Mouse (Mus musculus) heart, postnatal 0 days (tissue): ENCODE data around the gene Wwp2. TPM values are rescaled to one million over a fixed set of nuclear protein-coding genes. Genes with fewer than 3 reads are reported as not detected.

Source experiments
- ATAC-seq: fragments of 200-750 bp; cut with Nextera tagmentation; 2 replicates; pipeline ENCODE4 v1.8.0; 2017; ENCODE audit warnings: low read depth, moderate number of reproducible peaks, moderate library complexity; ENCODE audit not compliant: insufficient read depth
- DNase-seq: peaks from one replicate; pipeline ENCODE4 v3.0.0-alpha.2; 2016; ENCODE audit warnings: low spot score
- H3K27ac ChIP-seq: fragments of 300-500 bp; sonication (generic); 2 replicates; pipeline ENCODE4 v1.5.1; 2014; ENCODE audit warnings: low read depth, mild to moderate bottlenecking
- H3K27me3 ChIP-seq: fragments of 300-500 bp; sonication (generic); 2 replicates; pipeline ENCODE4 v1.6.1; 2014; ENCODE audit warnings: low read length, mixed read lengths; ENCODE audit not compliant: control insufficient read depth, insufficient read depth
- H3K36me3 ChIP-seq: fragments of 300-500 bp; sonication (generic); replicated peaks from 2 replicates; pipeline ENCODE4 v1.6.1; 2014; ENCODE audit warnings: low read length, mixed read lengths; ENCODE audit not compliant: control insufficient read depth, insufficient read depth
- H3K4me1 ChIP-seq: fragments of 300-500 bp; sonication (generic); 2 replicates; pipeline ENCODE4 v1.6.1; 2014; ENCODE audit warnings: antibody characterized with exemption; ENCODE audit not compliant: control insufficient read depth, insufficient read depth
- H3K4me2 ChIP-seq: fragments of 300-500 bp; sonication (generic); 2 replicates; pipeline ENCODE4 v1.6.1; 2014; ENCODE audit warnings: low read depth, mild to moderate bottlenecking, low read length, moderate library complexity
- H3K4me3 ChIP-seq: fragments of 300-500 bp; sonication (generic); 2 replicates; pipeline ENCODE4 v1.5.1; 2014; ENCODE audit warnings: low read depth, low read length
- H3K9ac ChIP-seq: fragments of 300-500 bp; sonication (generic); replicated peaks from 2 replicates; pipeline ENCODE4 v1.6.1; 2014; ENCODE audit warnings: low read depth, low read length, mixed read lengths
- H3K9me3 ChIP-seq: fragments of 300-500 bp; sonication (generic); replicated peaks from 2 replicates; pipeline ENCODE4 v1.6.1; 2016; ENCODE audit warnings: low read length; ENCODE audit not compliant: control insufficient read depth
- CTCF ChIP-seq: IDR thresholded peaks from 2 replicates; pipeline ENCODE4 v1.5.1; 2016; ENCODE audit warnings: antibody characterized with exemption, control low read depth, low read depth
- EP300 ChIP-seq: IDR thresholded peaks from 2 replicates; pipeline ENCODE4 v1.6.1; 2016; ENCODE audit warnings: antibody characterized with exemption, low read depth
- WGBS: fragments of 180-500 bp; shearing (Covaris S2); extraction: QIAGEN DNeasy Blood & Tissue Kit; methylation state at CpG from one replicate; pipeline ENCODE4 v1.1.7; 2014; 5-methylcytosine and 5-hydroxymethylcytosine counted together
- polyA plus RNA-seq: library from polyadenylated mRNA; unstranded; fragments of >200 nt; fragmentation: Nextera tagmentation; extraction: Ambion mirVana; gene quantifications from 2 replicates; pipeline ENCODE4 v1.2.1, GENCODE M21; 2015
- total RNA-seq: library from RNA; depleted of rRNA; stranded (reverse); fragments of >200 nt; gene quantifications from 2 replicates; pipeline ENCODE4 v1.2.3, GENCODE M21; 2014; ENCODE audit warnings: low replicate concordance

Wwp2 gene
- total and polyA plus RNA-seq, 2 experiments from 2014 or later = 20.4 to 40.5 TPM

DNA sequence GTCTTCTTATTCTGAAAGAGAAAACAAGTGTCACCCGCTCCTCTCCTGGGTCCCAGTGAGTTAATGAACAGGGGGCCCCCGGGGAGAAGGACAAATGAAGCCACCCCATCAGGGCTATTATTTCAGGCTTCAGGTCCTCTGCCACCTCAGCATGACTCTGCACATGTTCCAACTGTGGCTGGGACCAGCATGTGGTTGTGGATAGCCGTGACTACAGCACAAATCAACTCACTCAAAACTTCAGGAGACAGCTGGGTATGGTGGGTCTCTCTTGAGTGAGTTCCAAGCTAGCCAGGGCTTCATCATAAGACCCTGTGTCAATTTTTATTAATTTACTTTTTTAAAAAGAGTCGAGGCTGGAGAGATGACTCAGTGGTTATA, 45.0 kb upstream of the Wwp2 start:
- 53% methylated on average over 4 of the region's 4 CpGs for WGBS
- no peak for TF ChIP-seq CTCF
- TF ChIP-seq EP300 = no peak
- ATAC-seq = no peak

DNA sequence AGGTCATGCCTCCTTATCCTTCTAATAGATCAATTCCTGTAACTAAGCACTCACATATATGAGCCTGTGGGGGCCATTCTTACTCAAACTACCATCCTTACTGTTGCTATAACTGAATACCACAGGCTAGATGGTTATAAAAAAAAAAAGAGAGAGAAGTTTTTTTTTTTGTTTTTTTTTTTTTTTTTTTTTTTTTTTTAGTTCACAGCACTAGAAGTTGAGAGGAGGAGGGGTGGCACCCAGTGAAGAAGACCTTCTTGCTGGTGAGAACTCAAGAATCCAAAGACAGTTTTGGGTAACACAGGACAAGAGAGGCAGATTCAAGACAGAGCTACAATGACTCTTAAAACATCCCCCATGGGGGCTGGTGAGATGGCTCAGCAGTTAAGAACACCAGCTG, 40.8 kb upstream of the Wwp2 start:
- no peak for ATAC-seq
- Histone ChIP-seq H3K9me3 (no peaks in the 10 kb centered on the region), H3K36me3 (no peaks in the 10 kb centered on the region), H3K4me3 (no peak overlapping the region), H3K27ac (no peak overlapping the region), H3K4me2 (no peak overlapping the region), H3K9ac (no peak overlapping the region), H3K27me3 (no peaks in the 10 kb centered on the region), H3K4me1 (no peaks in the 10 kb centered on the region)
- DNase-seq = no peak
- no peak for TF ChIP-seq EP300
- no peak for TF ChIP-seq CTCF

More for the DNA sequence above, 45.0 kb upstream of the Wwp2 start:
- Histone ChIP-seq H3K4me3 (no peak overlapping the region), H3K4me1 (peaks cover 22% of the 10 kb centered on the region), H3K36me3 (no peaks in the 10 kb centered on the region), H3K27ac (no peak overlapping the region), H3K27me3 (no peaks in the 10 kb centered on the region), H3K9ac (no peak overlapping the region), H3K9me3 (no peaks in the 10 kb centered on the region), H3K4me2 (no peak overlapping the region)
- no peak for DNase-seq

DNA sequence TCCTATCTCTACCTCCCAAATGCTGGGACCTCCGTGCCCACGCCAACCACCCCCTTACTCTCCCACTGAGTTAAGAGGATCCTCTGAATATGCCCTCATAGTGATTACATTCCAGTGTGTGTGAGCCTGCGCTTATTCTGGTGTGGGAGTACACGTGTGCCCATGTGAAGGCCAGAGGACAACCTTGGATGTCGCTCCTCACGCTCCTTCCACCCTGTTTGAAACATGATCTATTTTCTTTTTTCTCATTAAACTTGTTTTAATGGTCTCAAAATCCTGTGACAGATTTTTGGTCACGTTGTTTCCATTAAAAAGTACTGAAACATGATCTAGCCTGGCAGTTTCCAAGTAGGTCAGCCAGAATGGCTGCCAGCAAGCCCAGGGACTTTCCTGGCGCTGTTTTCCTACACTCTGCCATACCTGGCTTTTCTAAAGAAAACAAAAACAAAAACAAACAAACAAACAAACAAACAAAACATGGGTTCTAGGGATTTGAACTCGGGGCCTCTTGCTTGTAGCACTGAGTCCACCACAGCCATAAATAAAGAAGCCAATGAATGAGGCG, 40.0 kb upstream of the Wwp2 start:
- ATAC-seq = no peak
- H3K4me1 ChIP-seq = no peaks in the 10 kb centered on the region
- no peak for DNase-seq
- no peak overlapping the region for H3K4me2 ChIP-seq
- no peak for TF ChIP-seq CTCF
- no peak for TF ChIP-seq EP300
- 87% methylated on average over 10 of the region's 10 CpGs for WGBS
- no peak overlapping the region for H3K9ac ChIP-seq
- H3K4me3 ChIP-seq = no peak overlapping the region
- H3K9me3 ChIP-seq = no peaks in the 10 kb centered on the region
- H3K36me3 ChIP-seq = no peaks in the 10 kb centered on the region
- H3K27me3 ChIP-seq = no peaks in the 10 kb centered on the region
- no peak overlapping the region for H3K27ac ChIP-seq

DNA sequence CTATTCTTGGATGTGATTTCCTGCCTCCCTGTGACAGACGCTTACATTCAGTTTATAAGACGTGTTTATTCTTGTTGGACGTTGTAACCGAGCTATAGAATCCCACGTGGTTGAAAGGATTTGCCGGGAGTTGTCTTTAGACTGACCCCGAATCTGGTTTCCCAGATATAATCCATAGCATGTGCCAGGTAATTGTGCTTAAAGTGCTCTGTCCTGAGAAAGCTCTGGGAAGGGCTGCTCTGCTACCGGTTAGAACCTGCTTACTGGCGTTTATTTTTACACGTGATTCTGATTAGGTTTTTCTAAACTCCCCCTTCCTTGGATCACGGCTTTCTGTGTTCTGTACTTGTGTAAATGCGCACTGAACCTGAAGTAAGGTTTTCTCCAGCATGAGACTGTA, 38.5 kb upstream of the Wwp2 start:
- Histone ChIP-seq H3K36me3 (no peaks in the 10 kb centered on the region), H3K4me2 (no peak overlapping the region), H3K4me1 (peaks cover 2% of the 10 kb centered on the region; the same call in 1 of the 2 replicates), H3K27ac (no peak overlapping the region), H3K9ac (no peak overlapping the region), H3K27me3 (no peaks in the 10 kb centered on the region), H3K4me3 (no peak overlapping the region), H3K9me3 (no peaks in the 10 kb centered on the region)
- WGBS = 51% methylated on average over 12 of the region's 12 CpGs
- no peak; the same call in 1 of the 2 replicates for ATAC-seq
- no peak for DNase-seq
- TF ChIP-seq EP300 (no peak), CTCF (no peak)

DNA sequence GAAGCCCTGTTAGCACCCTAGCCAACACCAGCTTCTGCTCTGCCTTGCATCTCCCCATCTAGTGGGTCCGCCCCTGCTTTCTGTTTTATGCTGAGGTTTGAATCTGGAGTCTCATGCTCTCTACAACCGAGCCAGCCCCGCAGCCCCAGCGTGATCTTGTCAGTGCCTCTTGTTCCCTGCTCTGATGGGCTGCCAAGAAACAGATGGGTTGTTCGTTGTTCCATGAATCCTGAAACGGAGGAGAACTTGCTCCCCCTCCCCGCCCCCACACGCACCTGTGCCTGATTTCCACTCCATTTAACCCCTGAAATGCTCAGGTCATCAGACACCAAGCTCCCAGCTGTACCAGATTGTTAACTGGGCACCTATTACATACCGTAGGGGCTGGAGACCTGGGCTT, 36.7 kb upstream of the Wwp2 start:
- no peak for DNase-seq
- Histone ChIP-seq H3K4me1 (peaks cover 10% of the 10 kb centered on the region), H3K9ac (no peak overlapping the region), H3K27me3 (no peaks in the 10 kb centered on the region), H3K4me2 (no peak overlapping the region), H3K27ac (no peak overlapping the region), H3K4me3 (no peak overlapping the region), H3K9me3 (no peaks in the 10 kb centered on the region), H3K36me3 (no peaks in the 10 kb centered on the region)
- TF ChIP-seq CTCF (no peak), EP300 (no peak)
- 39% methylated on average over 9 of the region's 9 CpGs for WGBS
- no peak for ATAC-seq

DNA sequence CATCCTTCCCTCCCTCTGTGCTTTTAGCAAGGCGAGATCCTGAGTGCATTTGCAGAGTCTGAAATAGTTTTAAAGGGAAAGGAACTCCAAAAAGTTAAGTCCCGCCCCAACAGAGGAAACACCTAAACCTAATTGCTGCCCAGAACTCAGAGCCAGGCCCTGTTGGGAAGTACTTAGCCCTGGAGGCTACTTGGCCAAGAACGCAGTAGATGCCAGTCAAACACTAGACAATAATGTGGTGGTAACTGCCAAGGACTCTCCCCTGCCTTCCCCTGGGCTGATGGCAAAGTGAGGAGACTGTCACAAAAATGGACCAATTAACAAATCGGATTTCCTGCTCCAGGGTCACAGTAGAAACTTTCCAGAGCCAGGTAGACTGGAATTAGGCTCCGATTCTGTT, 34.3 kb upstream of the Wwp2 start:
- TF ChIP-seq EP300 = no peak
- no peak for TF ChIP-seq CTCF
- Histone ChIP-seq H3K4me2 (no peak overlapping the region), H3K27me3 (no peaks in the 10 kb centered on the region), H3K36me3 (no peaks in the 10 kb centered on the region), H3K4me3 (no peak overlapping the region), H3K4me1 (peaks cover 10% of the 10 kb centered on the region), H3K27ac (no peak overlapping the region), H3K9me3 (no peaks in the 10 kb centered on the region), H3K9ac (no peak overlapping the region)
- ATAC-seq (no peak), DNase-seq (no peak)
- 77% methylated on average over 5 of the region's 5 CpGs for WGBS
